Mouse (Mus musculus) cortical plate, adult 2 months (tissue): Measurements from ENCODE around the gene Ostc.

ENCODE experiments used
- CTCF ChIP-seq: fragments of 200-500 bp; IDR thresholded peaks from 2 replicates; pipeline ENCODE4 v1.5.1; 2011; ENCODE audit warnings: mild to moderate bottlenecking, control low read depth, low read length; ENCODE audit not compliant: insufficient read depth; ENCODE audit errors: extremely low read depth
- POLR2A ChIP-seq: fragments of 200-500 bp; IDR thresholded peaks from 2 replicates; pipeline ENCODE4 v1.6.1; 2011; ENCODE audit warnings: mild to moderate bottlenecking, low read length, control low read depth; ENCODE audit not compliant: insufficient read depth; ENCODE audit errors: extremely low read depth

GRCm38 (mm10) chr3:130708529-130708928 lies 715 bp downstream of the Ostc start:
- TF ChIP-seq CTCF, result no peak
- TF ChIP-seq POLR2A, result no peak
